Mouse (Mus musculus): ENCODE measurements at regions not wholly inside any gene's neighbourhood (a gene's known extent, or its start where the extent isn't known, plus 50 kb on each side); places are given as distances from the start of the nearest gene placed in this dataset.

DNA sequence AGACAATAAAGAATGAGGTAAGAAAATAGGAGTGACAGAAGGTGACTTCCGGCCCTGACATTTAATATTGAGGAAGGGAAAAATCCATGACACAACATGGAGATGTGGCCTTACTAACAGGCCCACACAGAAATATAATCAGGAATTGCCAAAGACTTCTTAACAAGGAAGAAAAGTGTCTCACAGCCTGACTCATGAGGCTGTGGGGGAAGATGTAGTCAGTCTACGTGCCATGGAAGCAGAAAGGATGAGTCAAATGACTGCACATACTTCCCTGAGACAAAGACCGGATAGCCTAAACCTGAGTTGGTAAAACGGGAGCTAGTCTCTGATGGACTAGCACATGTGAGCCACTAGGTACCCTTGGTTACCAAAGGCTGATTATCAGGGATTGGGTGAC, 257.4 kb upstream of the Spred2 start:
- no peaks in the 10 kb centered on the region for H3K9me3 ChIP-seq (ENCODE audit: control insufficient read depth)
- no peaks in the 10 kb centered on the region for H3K27me3 ChIP-seq (replicated peaks; ENCODE audit: control insufficient read depth, insufficient read depth, low read length)
- no peak overlapping the region for H3K27ac ChIP-seq (ENCODE audit: low read depth, low read length)
- H3K4me2 ChIP-seq (replicated peaks; ENCODE audit: low read depth) = no peak overlapping the region
- no peak for ATAC-seq
- H3K4me3 ChIP-seq (ENCODE audit: low read depth, low read length) = no peak overlapping the region
- 93% methylated on average over 4 of the region's 4 CpGs for WGBS
- H3K36me3 ChIP-seq (ENCODE audit: control insufficient read depth, insufficient read depth) = no peaks in the 10 kb centered on the region
- no peak for TF ChIP-seq CTCF (IDR thresholded peaks at IDR 0.05; ENCODE audit: low read depth)
- no peaks in the 10 kb centered on the region for H3K4me1 ChIP-seq (replicated peaks; ENCODE audit: control insufficient read depth, insufficient read depth, low read length)
- no peak overlapping the region for H3K9ac ChIP-seq (ENCODE audit: low read depth, low read length)

DNA sequence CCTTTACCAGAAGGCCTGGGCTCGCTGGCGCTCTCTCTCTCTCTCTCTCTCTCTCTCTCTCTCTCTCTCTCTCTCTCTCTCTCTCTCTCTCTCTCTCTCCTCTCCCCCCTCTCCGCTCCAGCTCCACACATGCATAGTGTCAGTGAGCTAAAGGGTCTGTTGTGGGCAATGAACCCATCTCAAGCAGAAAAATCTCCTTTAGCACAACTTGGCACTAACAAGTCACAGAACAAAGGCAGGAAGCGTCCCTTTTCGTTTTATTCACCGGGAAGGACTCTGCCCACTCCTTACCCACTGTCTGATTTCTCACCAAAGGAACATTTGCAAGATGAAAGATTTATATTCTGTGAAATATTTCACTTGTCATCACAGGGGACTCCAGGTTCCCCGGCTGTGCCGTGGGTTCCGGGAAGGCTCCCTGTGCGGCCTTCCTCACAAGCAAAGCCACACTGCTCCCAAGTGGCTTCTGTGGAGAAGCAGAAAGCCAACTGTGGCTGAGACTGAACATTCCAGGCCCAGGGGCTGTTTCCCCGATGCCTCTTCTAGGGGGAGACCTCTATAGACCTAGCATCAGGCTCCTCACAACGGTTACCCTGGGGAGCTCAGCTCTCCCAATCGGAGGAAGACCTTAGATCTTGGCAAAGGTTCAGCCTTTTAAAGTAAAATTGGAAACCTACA, 253.2 kb upstream of the Spred2 start:
- no peak for ATAC-seq
- no peaks in the 10 kb centered on the region for H3K4me1 ChIP-seq (replicated peaks; ENCODE audit: control insufficient read depth, insufficient read depth, low read length)
- no peaks in the 10 kb centered on the region for H3K36me3 ChIP-seq (ENCODE audit: control insufficient read depth, insufficient read depth)
- no peaks in the 10 kb centered on the region for H3K27me3 ChIP-seq (replicated peaks; ENCODE audit: control insufficient read depth, insufficient read depth, low read length)
- H3K9me3 ChIP-seq (ENCODE audit: control insufficient read depth) = no peaks in the 10 kb centered on the region
- no peak overlapping the region for H3K4me2 ChIP-seq (replicated peaks; ENCODE audit: low read depth)
- H3K4me3 ChIP-seq (ENCODE audit: low read depth, low read length) = no peak overlapping the region
- H3K9ac ChIP-seq (ENCODE audit: low read depth, low read length) = no peak overlapping the region
- whole genome bisulfite sequencing = 55% methylated on average over 13 of the region's 13 CpGs
- H3K27ac ChIP-seq (ENCODE audit: low read depth, low read length) = no peak overlapping the region
- TF ChIP-seq CTCF (IDR thresholded peaks at IDR 0.05; ENCODE audit: low read depth) = peak; percentile 55

DNA sequence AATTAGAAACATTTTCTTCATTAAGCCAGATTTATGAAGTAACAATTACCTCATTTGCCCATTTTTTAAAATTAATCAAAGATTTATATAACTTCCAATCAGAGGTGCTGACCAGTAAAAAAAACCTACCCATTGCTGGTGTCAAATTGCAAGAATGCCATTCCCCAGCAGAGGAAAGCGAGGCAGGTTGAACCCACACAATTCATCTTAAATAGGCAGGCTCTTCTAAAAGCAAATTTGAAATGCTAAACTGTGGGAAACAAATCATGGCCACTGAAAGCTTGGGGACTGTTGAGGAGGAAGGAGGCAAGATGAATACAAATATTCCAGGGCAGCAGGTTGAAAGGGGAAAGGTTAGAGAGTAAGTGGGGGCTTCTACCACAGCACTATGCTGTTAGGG, 251.2 kb upstream of the Spred2 start:
- no peak for ATAC-seq
- Histone ChIP-seq H3K9me3 (ENCODE audit: control insufficient read depth) (no peaks in the 10 kb centered on the region), H3K27ac (ENCODE audit: low read depth, low read length) (no peak overlapping the region), H3K4me2 (replicated peaks; ENCODE audit: low read depth) (no peak overlapping the region), H3K27me3 (replicated peaks; ENCODE audit: control insufficient read depth, insufficient read depth, low read length) (no peaks in the 10 kb centered on the region), H3K4me3 (ENCODE audit: low read depth, low read length) (no peak overlapping the region), H3K36me3 (ENCODE audit: control insufficient read depth, insufficient read depth) (no peaks in the 10 kb centered on the region), H3K4me1 (replicated peaks; ENCODE audit: control insufficient read depth, insufficient read depth, low read length) (no peaks in the 10 kb centered on the region), H3K9ac (ENCODE audit: low read depth, low read length) (no peak overlapping the region)
- no peak for TF ChIP-seq CTCF (IDR thresholded peaks at IDR 0.05; ENCODE audit: low read depth)
- WGBS = 79% methylated on average over 1 of the region's 1 CpGs

- WGBS = 90% methylated on average over 1 of the region's 1 CpGs
- Histone ChIP-seq H3K4me2 (replicated peaks; ENCODE audit: low read depth) (no peak overlapping the region), H3K4me1 (replicated peaks; ENCODE audit: control insufficient read depth, insufficient read depth, low read length) (no peaks in the 10 kb centered on the region), H3K36me3 (ENCODE audit: control insufficient read depth, insufficient read depth) (no peaks in the 10 kb centered on the region), H3K9me3 (ENCODE audit: control insufficient read depth) (no peaks in the 10 kb centered on the region), H3K27me3 (replicated peaks; ENCODE audit: control insufficient read depth, insufficient read depth, low read length) (no peaks in the 10 kb centered on the region), H3K4me3 (ENCODE audit: low read depth, low read length) (no peak overlapping the region), H3K9ac (ENCODE audit: low read depth, low read length) (no peak overlapping the region), H3K27ac (ENCODE audit: low read depth, low read length) (no peak overlapping the region)
- no peak for ATAC-seq
- TF ChIP-seq CTCF (IDR thresholded peaks at IDR 0.05; ENCODE audit: low read depth) = no peak
Measured at GRCm38 (mm10) chr11:19676514-19676913, 247.7 kb upstream of the Spred2 start.

- H3K4me3 ChIP-seq (ENCODE audit: low read depth, low read length) = no peak overlapping the region
- no peak overlapping the region for H3K4me2 ChIP-seq (replicated peaks; ENCODE audit: low read depth)
- WGBS = 60% methylated on average over 2 of the region's 2 CpGs
- no peaks in the 10 kb centered on the region for H3K9me3 ChIP-seq (ENCODE audit: control insufficient read depth)
- no peak for TF ChIP-seq CTCF (IDR thresholded peaks at IDR 0.05; ENCODE audit: low read depth)
- no peaks in the 10 kb centered on the region for H3K27me3 ChIP-seq (replicated peaks; ENCODE audit: control insufficient read depth, insufficient read depth, low read length)
- ATAC-seq = no peak
- no peak overlapping the region for H3K9ac ChIP-seq (ENCODE audit: low read depth, low read length)
- no peaks in the 10 kb centered on the region for H3K4me1 ChIP-seq (replicated peaks; ENCODE audit: control insufficient read depth, insufficient read depth, low read length)
- H3K36me3 ChIP-seq (ENCODE audit: control insufficient read depth, insufficient read depth) = no peaks in the 10 kb centered on the region
- no peak overlapping the region for H3K27ac ChIP-seq (ENCODE audit: low read depth, low read length)
Measured at GRCm38 (mm10) chr11:19679041-19679440, 245.1 kb upstream of the Spred2 start.

DNA sequence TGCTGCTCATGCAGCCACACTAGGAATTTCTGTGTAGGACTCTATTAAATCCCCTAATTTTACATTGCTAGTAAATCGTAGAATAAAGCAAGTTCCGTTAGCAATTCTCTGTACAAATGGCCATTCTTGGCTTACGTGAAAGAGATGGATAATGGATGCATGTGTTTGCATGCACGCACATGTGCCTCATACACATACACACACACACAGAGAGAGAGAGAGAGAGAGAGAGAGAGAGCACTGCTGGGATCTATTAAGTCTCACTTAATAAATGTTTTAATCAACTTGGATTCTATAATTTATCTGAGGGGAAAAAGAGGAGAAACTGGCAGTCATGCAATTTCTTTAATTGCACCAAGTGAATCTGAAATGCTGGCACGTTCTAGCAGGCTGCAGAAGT, 244.5 kb upstream of the Spred2 start:
- Histone ChIP-seq H3K4me2 (replicated peaks; ENCODE audit: low read depth) (no peak overlapping the region), H3K9me3 (ENCODE audit: control insufficient read depth) (no peaks in the 10 kb centered on the region), H3K4me3 (ENCODE audit: low read depth, low read length) (no peak overlapping the region), H3K9ac (ENCODE audit: low read depth, low read length) (no peak overlapping the region), H3K4me1 (replicated peaks; ENCODE audit: control insufficient read depth, insufficient read depth, low read length) (no peaks in the 10 kb centered on the region), H3K36me3 (ENCODE audit: control insufficient read depth, insufficient read depth) (no peaks in the 10 kb centered on the region), H3K27ac (ENCODE audit: low read depth, low read length) (no peak overlapping the region), H3K27me3 (replicated peaks; ENCODE audit: control insufficient read depth, insufficient read depth, low read length) (no peaks in the 10 kb centered on the region)
- TF ChIP-seq CTCF (IDR thresholded peaks at IDR 0.05; ENCODE audit: low read depth) = no peak
- ATAC-seq = no peak
- 73% methylated on average over 5 of the region's 5 CpGs for WGBS

- WGBS = 64% methylated on average over 3 of the region's 3 CpGs
- no peaks in the 10 kb centered on the region for H3K4me1 ChIP-seq (replicated peaks; ENCODE audit: control insufficient read depth, insufficient read depth, low read length)
- no peak for ATAC-seq
Measured at GRCm38 (mm10) chr11:19701198-19701597, 223.0 kb upstream of the Spred2 start.

More at GRCm38 (mm10) chr11:19701198-19701597, 223.0 kb upstream of the Spred2 start:
- H3K27me3 ChIP-seq (replicated peaks; ENCODE audit: control insufficient read depth, insufficient read depth, low read length) = no peaks in the 10 kb centered on the region
- H3K9ac ChIP-seq (ENCODE audit: low read depth, low read length) = no peak overlapping the region
- H3K27ac ChIP-seq (ENCODE audit: low read depth, low read length) = no peak overlapping the region
- no peaks in the 10 kb centered on the region for H3K9me3 ChIP-seq (ENCODE audit: control insufficient read depth)
- no peak for TF ChIP-seq CTCF (IDR thresholded peaks at IDR 0.05; ENCODE audit: low read depth)
- H3K4me2 ChIP-seq (replicated peaks; ENCODE audit: low read depth) = no peak overlapping the region
- H3K36me3 ChIP-seq (ENCODE audit: control insufficient read depth, insufficient read depth) = no peaks in the 10 kb centered on the region
- H3K4me3 ChIP-seq (ENCODE audit: low read depth, low read length) = no peak overlapping the region
